Mouse (Mus musculus): ENCODE results near the gene Il10rb.

Gene Il10rb

DNA sequence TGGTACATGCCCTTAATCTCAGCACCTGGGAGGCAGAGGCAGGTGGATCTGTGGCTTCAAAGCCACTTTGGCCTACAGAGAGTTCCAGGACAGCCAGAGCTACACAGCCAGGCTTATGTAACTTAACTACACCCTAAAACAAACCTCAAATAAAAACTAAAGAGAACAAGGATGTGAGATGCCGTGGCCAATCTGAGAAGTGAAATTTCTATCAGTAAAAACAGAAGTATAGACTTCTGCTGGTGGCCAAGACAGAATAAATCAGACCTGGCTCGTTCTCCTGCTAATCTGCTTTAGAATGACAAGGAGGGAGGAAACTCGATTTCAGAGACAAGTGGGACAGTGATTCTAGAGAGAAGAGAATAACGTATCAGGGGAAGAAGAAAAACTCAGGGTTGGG, 49.9 kb downstream of the Il10rb start:
- no peak for DNase-seq

DNA sequence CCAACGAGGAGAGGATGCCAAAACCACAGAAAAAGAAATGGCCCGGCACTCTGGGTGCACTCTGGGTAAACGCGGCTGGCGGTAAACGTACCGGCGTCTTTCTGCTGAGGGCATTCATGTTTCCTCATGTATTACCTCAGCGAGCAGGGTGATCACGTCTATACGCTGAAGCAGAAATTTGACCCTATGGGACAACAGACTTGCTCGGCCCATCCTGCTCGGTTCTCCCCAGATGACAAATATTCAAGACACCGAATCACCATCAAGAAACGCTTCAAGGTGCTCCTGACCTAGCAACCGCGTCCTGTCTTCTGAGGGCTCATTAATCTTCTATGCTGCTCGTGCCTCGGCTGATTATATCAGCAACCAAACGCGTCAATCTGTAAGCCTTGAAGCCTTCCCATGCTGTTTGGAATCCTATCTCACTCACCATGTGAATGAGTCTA, 52.4 kb downstream of the Il10rb start:
- DNase-seq = peak; percentile 78

DNA sequence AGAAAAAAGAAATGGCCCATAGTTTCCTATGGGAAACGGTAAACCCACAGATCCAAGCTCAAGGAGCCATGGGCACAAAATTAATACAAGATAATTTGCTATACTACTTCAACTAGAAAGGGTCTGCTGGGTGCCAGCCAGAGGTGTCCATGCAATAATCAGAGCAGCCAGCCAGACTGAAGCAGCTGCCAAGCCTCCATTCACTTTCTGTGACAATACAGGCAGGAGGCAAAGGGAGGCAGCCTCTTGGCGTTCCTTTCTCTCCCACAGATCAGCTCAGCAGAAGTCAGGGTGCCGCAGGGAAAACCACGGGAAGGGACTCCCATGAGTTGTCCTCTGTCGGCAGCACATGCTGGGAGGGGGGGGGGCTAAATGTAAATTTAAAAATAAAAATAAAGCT, 53.0 kb downstream of the Il10rb start:
- peak; percentile 60 for DNase-seq

DNA sequence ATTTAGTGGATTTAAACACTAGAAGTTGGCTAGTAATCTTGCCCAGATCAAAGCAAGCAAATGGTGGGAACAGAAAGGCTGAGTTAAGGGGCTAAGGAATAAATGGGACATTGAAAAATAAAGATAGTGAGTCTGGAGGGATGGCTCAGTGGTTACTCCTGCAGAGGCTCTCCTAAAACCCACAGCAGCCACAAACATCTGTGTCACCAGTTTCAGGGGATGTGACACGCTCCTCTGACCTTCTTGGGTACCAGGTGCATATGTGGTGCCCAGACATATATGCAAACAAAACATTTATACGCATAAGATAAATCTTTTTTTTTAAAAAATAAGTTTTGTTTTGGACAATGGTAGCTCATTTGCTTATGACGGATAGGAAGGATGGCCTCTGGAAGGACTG, 53.4 kb downstream of the Il10rb start:
- peak; percentile 61 for DNase-seq

DNA sequence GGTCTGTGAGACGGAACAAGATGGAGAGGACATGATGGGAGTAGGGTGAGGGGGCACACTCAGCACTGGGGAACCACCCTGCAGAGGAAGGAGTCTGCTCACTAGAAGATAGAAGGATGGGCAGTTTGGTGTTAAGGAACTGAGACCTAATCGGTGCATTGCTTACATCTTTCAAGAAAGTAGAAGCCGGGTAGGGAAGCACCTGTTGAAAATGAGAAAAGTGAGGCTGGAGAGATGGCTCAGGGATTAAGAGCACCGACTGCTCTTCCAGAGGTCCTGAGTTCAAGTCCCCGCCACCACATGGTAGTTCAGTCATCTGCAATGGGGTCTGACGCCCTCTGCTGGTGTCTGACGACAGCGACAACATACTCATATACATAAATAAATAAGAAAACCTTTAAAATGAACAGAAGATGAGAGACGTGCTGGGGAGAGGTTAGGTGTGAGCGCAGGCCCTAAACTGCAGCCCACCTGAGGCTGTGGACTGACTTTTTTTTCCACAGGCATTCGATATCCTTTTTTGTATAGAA, 53.9 kb downstream of the Il10rb start:
- DNase-seq = peak; percentile 77

DNA sequence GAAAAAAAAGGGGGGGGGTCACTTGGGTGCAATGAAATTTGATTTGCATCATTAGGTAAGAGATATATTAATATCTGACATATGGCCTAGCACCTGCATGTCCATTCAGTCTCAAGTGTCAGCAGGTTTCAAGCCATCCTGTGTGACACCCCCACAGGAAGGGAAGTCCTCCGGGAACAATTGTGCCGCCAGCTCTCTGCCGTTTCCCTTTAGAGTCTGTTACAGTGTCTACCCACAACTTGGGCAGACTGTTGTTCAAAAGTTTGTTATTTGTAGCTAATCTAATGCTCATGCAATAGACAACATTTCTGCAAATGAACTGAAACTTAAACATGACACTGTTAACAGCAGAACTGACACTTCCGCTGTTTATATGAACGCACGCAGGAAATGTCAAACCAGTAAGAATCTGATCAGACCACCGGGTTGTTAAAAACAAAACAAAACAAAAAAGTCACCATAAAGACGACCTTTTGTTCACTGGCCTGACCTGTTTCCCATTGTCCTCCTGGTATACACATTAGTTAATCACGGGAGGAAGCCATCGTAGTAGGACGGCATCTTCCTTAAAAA, 55.2 kb downstream of the Il10rb start:
- peak; percentile 48 for DNase-seq

DNA sequence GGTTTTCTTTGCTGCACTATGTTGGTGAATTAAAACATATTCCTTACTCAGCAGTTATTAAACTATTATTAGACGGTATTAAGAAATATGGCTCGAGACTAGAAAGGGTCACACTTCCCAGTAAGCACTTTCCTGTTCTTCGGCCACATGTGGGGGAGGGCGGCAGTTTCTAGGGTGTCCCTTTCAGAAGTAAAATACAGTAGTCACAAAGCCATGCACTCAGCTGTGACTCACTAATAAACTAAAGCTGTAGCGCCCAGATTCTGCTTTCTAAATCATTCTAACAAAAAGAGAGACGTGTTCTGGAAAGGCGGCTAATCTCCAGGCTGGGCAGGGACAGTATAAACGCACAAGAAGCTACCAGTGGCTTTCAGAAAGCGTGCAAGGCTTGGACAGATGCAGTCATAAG, 55.8 kb downstream of the Il10rb start:
- DNase-seq = no peak

DNA sequence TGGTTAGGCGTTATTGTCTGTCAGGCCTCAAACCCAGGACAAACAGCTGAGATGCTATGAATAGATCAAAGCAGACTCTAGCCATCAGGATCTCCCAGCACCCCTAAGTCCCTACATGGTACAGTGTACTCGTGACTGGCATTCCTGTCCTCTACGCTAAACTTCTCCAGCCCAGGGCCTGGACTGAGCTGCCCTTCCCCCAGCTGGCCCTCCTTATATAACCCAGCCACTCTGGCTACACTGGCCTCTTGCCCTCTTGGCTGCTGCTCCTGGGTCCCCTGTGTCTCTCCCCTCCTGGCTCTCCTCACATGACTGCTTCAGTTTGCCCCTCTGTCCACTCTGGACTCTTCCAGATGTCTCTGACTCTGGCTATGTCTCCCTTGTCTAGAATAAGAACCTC, 56.7 kb downstream of the Il10rb start:
- DNase-seq = no peak

DNA sequence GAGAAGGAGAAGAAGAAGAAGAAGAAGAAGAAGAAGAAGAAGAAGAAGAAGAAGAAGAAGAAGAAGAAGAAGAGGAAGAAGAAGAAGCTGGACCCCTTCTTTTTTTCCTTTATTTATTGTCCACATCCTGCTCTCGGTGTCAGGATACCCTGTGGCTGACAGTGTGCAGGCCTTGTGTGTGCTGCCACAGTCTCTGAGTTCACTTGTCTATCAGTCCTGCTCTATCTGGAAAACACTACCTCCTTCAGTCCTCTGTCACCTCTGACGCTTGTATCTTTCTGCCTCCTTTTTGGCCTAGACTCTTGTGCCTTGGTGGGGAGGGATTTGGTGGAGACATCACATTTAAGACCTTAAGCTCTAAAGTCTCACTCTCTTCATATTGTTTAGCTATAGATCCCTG, 57.4 kb downstream of the Il10rb start:
- no peak for DNase-seq

DNA sequence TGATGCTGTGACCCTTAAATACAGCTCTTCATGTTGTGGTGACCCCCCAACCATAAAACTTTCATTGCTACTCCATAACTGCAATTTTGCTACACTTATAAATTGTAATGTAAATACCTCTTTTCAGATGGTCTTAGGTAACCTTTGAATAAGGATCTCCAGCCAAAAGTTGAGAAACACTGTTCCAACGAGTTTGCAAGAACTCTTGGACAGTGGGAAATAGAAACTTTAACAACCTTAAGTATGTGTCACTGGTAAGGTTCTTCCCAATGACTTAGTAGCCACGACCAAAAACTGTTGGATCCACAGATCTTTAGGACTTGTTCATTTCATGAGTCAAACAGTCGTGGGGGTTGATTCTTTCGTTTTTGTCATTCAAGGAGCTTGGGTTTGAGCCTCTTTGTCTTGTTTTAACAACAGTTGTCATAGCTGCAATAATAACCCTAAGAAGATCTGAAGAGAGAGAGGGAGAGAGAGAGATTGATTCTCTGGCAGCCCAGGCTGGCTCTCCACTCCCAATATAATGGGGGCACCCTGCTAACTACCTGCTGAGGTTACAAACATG, 58.0 kb downstream of the Il10rb start:
- no peak for DNase-seq

DNA sequence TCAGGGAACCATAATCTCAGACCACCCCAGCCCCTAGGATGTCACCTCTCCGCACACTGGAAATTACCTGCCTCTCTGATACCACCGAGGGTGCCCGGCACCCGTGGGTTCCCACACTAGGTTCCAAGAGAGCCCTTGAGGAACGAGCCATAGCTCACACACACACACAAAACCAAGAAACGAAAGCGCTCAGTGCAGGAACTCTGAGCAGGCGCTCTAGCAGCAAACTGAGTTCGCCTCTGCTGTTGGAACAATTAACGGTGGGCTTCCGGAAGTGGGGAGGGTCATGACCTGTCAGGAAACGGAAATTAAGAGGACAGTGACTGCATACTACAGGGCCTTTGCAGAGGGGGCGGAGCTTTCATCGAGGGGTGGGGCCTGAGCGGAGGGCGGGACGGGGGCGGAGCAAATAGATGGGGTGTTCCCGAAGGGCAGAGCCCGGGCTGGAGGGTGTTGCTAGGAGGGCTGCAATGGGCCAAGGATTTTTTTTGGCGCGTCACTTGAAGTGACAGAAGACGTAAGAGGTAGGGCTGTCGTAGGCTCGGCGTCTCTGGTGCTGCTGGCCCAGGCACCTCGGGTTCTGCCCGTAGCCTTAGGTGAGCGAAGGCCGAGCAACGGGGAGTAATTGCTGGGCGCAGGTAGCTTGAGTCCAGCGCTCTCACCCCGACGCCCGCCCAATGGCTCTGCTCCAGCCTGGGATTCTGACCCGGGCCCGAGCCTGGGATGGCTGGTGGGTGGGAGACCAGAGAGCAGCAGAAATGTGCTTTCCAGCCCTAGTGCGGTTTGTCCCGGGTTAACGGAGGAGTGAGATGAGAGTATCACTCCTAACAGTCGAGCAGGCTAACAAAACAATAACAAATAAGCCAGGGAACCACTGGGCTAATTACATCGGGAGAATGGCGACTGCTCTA, 58.9 kb downstream of the Il10rb start:
- peak; percentile 96 for DNase-seq

DNA sequence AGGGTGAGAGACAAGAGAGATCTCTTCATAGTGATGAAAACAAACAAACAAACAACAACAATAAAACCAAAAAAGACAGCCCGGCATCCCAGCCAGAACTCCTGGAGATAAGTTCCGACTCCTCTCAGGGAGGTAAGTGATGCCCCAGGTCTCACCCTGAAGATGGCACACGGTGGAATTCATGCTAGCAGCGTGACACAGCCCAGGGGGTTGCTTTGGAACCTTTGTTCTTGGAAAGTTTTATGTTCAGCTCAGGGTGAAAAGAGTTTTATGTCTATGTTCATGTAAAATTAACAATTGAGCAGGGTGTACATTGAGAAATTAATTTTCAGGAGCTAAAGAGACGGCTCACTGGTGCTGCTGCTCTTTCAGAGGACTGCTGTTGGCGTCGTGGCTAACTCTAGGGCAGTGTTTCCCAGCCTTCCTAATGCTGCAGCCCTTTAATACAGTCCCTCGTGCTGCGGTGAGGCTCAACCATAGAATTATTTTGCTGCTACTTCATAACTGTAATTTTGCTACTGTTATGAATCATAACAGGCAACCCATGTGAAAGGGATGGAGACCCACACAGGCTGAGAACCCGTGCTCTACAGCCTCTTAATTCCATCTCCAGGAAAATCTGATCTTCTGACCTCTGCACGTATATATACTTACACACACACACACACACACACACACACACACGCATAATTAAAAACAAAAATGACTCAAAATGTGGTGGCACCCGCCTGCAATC, 59.7 kb downstream of the Il10rb start:
- no peak for DNase-seq

DNA sequence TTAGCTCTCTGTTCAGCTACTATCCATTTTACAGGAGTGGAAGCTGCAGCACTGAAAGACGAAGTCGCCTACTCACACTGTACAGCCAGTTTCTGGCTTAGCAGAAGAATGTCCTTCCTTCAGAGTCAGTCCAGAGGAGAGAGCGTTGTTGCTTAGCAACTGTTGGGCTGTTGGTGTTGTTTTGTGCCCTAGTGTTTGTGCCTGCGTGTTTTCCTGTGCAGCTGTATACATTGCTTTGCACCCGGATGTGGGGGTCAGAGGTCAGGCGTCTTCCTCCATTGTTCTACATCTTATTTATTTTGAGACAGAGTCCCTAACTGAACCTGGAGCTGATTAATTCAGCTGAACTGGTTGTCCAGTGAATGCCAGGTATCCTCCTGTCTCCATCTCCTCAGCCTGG, 60.6 kb downstream of the Il10rb start:
- peak; percentile 49 for DNase-seq

DNA sequence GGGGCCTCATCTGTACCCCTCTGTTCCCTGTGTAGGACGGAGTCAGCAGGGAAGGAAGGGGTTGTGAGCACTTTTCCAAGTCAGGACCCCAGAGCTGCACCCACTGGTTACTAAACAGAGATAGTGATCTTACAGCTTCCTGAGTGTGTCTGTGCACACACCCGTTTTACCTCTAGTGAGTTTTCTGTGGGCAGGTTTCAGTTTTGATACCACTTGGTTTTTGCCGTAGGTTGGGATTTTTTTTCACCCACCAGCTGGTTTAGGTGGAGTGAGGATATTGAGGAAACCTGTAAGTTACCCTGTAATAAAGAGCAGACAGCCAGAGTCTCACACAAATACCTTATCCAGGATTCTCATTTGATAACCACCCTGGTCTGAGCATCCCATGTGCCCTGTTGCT, 64.5 kb downstream of the Il10rb start:
- no peak for DNase-seq

DNA sequence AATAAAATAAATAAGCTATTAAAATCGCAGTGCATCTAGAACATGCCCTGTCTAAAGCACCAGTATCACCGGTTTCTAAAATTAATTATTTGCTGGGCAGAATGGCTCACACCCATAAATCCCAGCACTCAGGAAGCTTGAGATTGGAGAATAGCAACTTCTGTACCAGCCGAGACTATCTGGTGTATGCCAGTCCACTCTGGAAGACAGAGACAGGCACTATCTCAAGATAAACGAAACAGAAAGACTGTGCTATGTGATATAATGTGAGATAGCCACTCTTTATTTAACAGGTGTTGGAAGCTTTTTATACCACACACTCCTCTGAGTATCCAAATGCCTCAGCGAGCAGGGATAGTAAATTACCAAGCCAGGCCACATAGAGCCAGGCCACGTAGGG, 65.5 kb downstream of the Il10rb start:
- DNase-seq = no peak
